Mouse (Mus musculus): Measurements from ENCODE around the gene Prss38. TPM values are rescaled to one million over a fixed set of nuclear protein-coding genes. Genes with fewer than 3 reads are reported as not detected.
A peak's percentile ranks its signal among the peaks of the same experiment; 100 is the strongest.

Gene Prss38
- polyA plus RNA-seq, 1 experiment from 2014 or later = not detected

- ATAC-seq (ENCODE audit: low read depth) (peak; percentile 65; the same call in 1 of the 2 replicates), DNase-seq (ENCODE audit: low spot score) (peak; percentile 69)
- H3K36me3 ChIP-seq (ENCODE audit: control insufficient read depth, insufficient read depth, low read length) = 0 out of 2 replicates have a peak, but pooled peaks cover 9% of the 10 kb centered on the region
- H3K4me3 ChIP-seq (ENCODE audit: low read depth, low read length) = no peak overlapping the region
- no peaks in the 10 kb centered on the region for H3K27me3 ChIP-seq (replicated peaks; ENCODE audit: control insufficient read depth, insufficient read depth, low read length)
- WGBS = 44% methylated on average over 5 of the region's 5 CpGs
- no peak overlapping the region for H3K27ac ChIP-seq (replicated peaks; ENCODE audit: low read depth, low read length)
- peaks cover 14% of the 10 kb centered on the region; the same call in 1 of the 2 replicates for H3K4me1 ChIP-seq (ENCODE audit: control insufficient read depth, insufficient read depth, low read length)
- no peak overlapping the region for H3K4me2 ChIP-seq (ENCODE audit: low read depth, low read length)
- H3K9me3 ChIP-seq (ENCODE audit: control insufficient read depth, low read length) = no peaks in the 10 kb centered on the region
- no peak overlapping the region for H3K9ac ChIP-seq (ENCODE audit: low read depth, low read length)
Observed at GRCm38 (mm10) chr11:59330560-59330959, 44.9 kb downstream of the Prss38 start.

- H3K9ac ChIP-seq (ENCODE audit: low read depth, low read length) = peak overlapping the region; percentile 35; the same call in 1 of the 2 replicates
- H3K36me3 ChIP-seq (ENCODE audit: control insufficient read depth, insufficient read depth, low read length) = 0 out of 2 replicates have a peak, but pooled peaks cover 9% of the 10 kb centered on the region
- H3K4me1 ChIP-seq (ENCODE audit: control insufficient read depth, insufficient read depth, low read length) = peaks cover 14% of the 10 kb centered on the region; the same call in 1 of the 2 replicates
- H3K9me3 ChIP-seq (ENCODE audit: control insufficient read depth, low read length) = no peaks in the 10 kb centered on the region
- WGBS = 21% methylated on average over 6 of the region's 6 CpGs
- DNase-seq (ENCODE audit: low spot score) (no peak), ATAC-seq (ENCODE audit: low read depth) (no peak)
- H3K27me3 ChIP-seq (replicated peaks; ENCODE audit: control insufficient read depth, insufficient read depth, low read length) = no peaks in the 10 kb centered on the region
- H3K27ac ChIP-seq (replicated peaks; ENCODE audit: low read depth, low read length) = no peak overlapping the region
- H3K4me2 ChIP-seq (ENCODE audit: low read depth, low read length) = no peak overlapping the region
- H3K4me3 ChIP-seq (ENCODE audit: low read depth, low read length) = no peak overlapping the region
Observed at GRCm38 (mm10) chr11:59329616-59330015, 45.8 kb downstream of the Prss38 start.

DNA sequence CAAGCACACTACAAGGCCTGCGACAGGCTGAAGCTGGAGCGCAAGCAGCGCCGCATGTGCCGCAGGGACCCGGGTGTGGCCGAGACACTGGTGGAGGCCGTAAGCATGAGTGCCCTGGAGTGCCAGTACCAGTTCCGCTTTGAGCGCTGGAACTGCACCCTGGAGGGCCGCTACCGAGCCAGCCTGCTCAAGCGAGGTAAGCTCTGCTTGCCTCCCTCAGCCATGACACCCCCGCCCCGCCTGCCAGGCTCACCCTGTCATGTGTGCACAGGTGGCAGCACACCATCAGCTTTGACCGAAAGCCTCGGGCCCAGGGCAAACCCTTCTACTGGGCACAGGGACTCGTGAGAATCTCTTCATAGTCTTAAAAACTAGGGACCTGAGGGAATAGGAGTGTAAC is 47.8 kb downstream of the Prss38 start:
- ATAC-seq (ENCODE audit: low read depth) = no peak
- Histone ChIP-seq H3K4me3 (ENCODE audit: low read depth, low read length) (no peak overlapping the region), H3K9me3 (ENCODE audit: control insufficient read depth, low read length) (no peaks in the 10 kb centered on the region), H3K27ac (replicated peaks; ENCODE audit: low read depth, low read length) (no peak overlapping the region), H3K4me1 (ENCODE audit: control insufficient read depth, insufficient read depth, low read length) (peaks cover 12% of the 10 kb centered on the region; the same call in 1 of the 2 replicates), H3K9ac (ENCODE audit: low read depth, low read length) (no peak overlapping the region), H3K36me3 (ENCODE audit: control insufficient read depth, insufficient read depth, low read length) (0 out of 2 replicates have a peak, but pooled peaks cover 9% of the 10 kb centered on the region), H3K27me3 (replicated peaks; ENCODE audit: control insufficient read depth, insufficient read depth, low read length) (no peaks in the 10 kb centered on the region), H3K4me2 (ENCODE audit: low read depth, low read length) (no peak overlapping the region)
- 86% methylated on average over 17 of the region's 18 CpGs for WGBS
- no peak for DNase-seq (ENCODE audit: low spot score)

DNA sequence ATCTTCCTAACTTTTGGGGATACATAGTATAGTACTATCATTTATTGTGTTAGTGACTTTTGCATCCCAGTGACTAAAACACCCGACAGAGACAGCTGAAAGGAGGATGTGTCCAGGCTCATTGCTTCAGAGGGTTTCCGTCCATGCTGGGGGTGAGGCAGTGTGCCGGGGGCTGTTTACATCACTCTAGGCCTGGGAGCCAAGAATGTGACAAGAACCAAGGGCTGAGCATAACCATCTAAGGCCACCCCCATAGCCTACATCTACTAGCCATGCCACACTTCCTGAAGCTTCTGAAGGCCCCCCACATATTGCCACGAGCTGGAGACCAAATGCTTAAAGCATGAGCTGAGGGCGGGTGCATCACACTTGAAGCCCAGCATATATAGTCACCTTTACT is 50.7 kb downstream of the Prss38 start:
- Histone ChIP-seq H3K27ac (replicated peaks; ENCODE audit: low read depth, low read length) (no peak overlapping the region), H3K27me3 (replicated peaks; ENCODE audit: control insufficient read depth, insufficient read depth, low read length) (no peaks in the 10 kb centered on the region), H3K9ac (ENCODE audit: low read depth, low read length) (no peak overlapping the region), H3K4me3 (ENCODE audit: low read depth, low read length) (no peak overlapping the region), H3K9me3 (ENCODE audit: control insufficient read depth, low read length) (no peaks in the 10 kb centered on the region), H3K4me2 (ENCODE audit: low read depth, low read length) (no peak overlapping the region), H3K36me3 (ENCODE audit: control insufficient read depth, insufficient read depth, low read length) (no peaks in the 10 kb centered on the region), H3K4me1 (ENCODE audit: control insufficient read depth, insufficient read depth, low read length) (peaks cover 7% of the 10 kb centered on the region; the same call in 1 of the 2 replicates)
- no peak for ATAC-seq (ENCODE audit: low read depth)
- DNase-seq (ENCODE audit: low spot score) = no peak
- 58% methylated on average over 5 of the region's 5 CpGs for WGBS

DNA sequence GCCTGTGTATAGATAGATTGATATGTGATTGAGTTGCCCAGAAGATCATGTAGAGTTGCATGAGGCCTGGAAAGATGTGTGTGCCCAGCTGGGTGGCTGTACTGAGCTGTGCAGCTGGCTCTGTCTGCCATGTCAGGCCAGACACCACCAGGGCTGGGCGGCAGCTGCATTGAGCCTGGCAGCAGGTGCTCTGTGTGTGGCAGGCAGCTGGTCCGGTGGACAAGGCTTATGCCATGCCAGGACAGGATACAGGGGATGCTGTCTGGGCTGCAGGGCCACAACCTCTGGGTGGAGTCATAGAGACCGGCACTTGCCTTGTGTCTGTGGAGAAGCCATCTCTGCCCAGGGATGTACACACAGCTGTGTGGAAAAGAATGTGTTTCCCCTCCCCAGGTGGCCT is 52.5 kb downstream of the Prss38 start:
- H3K9ac ChIP-seq (ENCODE audit: low read depth, low read length) = no peak overlapping the region
- H3K27ac ChIP-seq (replicated peaks; ENCODE audit: low read depth, low read length) = no peak overlapping the region
- H3K27me3 ChIP-seq (replicated peaks; ENCODE audit: control insufficient read depth, insufficient read depth, low read length) = no peaks in the 10 kb centered on the region
- H3K4me2 ChIP-seq (ENCODE audit: low read depth, low read length) = no peak overlapping the region
- no peaks in the 10 kb centered on the region for H3K9me3 ChIP-seq (ENCODE audit: control insufficient read depth, low read length)
- DNase-seq (ENCODE audit: low spot score) (no peak), ATAC-seq (ENCODE audit: low read depth) (peak; percentile 33; the same call in 1 of the 2 replicates)
- no peak overlapping the region for H3K4me3 ChIP-seq (ENCODE audit: low read depth, low read length)
- 64% methylated on average over 3 of the region's 3 CpGs for WGBS
- H3K36me3 ChIP-seq (ENCODE audit: control insufficient read depth, insufficient read depth, low read length) = no peaks in the 10 kb centered on the region
- H3K4me1 ChIP-seq (ENCODE audit: control insufficient read depth, insufficient read depth, low read length) = no peaks in the 10 kb centered on the region

Small RNAs within 50 kb of the gene (microRNA-seq; reads per million reads assigned to microRNA genes)
- not detected for gene Gm24756 (ENCODE audit: borderline number of aligned reads)

Other genes with a start within 250 kb of the Prss38 start
- gene Obscn, start 239.3 kb downstream of the Prss38 start, polyA plus RNA-seq (2014; fragmentation: Nextera tagmentation; extraction: Ambion mirVana) = 7.9 and 9.2 TPM in 2 replicates
- 2.5 and 3.1 TPM in 2 replicates for gene Iba57, start 211.9 kb downstream of the Prss38 start, polyA plus RNA-seq (2014; fragmentation: Nextera tagmentation; extraction: Ambion mirVana)
- gene Gjc2, start 192.4 kb downstream of the Prss38 start, polyA plus RNA-seq (2014; fragmentation: Nextera tagmentation; extraction: Ambion mirVana) = 0.29 and 0.60 TPM in 2 replicates
- gene Guk1, start 183.4 kb downstream of the Prss38 start, polyA plus RNA-seq (2014; fragmentation: Nextera tagmentation; extraction: Ambion mirVana) = 114 and 126 TPM in 2 replicates
- 81.9 and 89.3 TPM in 2 replicates for gene Mrpl55, start 173.2 kb downstream of the Prss38 start, polyA plus RNA-seq (2014; fragmentation: Nextera tagmentation; extraction: Ambion mirVana)
- 23.9 and 27.0 TPM in 2 replicates for gene 2310033P09Rik, start 167.3 kb downstream of the Prss38 start, polyA plus RNA-seq (2014; fragmentation: Nextera tagmentation; extraction: Ambion mirVana)
- gene Arf1, start 147.4 kb downstream of the Prss38 start, polyA plus RNA-seq (2014; fragmentation: Nextera tagmentation; extraction: Ambion mirVana) = 665 and 687 TPM in 2 replicates
- 0.77 and 0.78 TPM in 2 replicates for gene Wnt3a, start 84.9 kb downstream of the Prss38 start, polyA plus RNA-seq (2014; fragmentation: Nextera tagmentation; extraction: Ambion mirVana)
- 4.8 and 5.8 TPM in 2 replicates for gene Wnt9a, start 68.7 kb downstream of the Prss38 start, polyA plus RNA-seq (2014; fragmentation: Nextera tagmentation; extraction: Ambion mirVana)
- 9.7 and 11.1 TPM in 2 replicates for gene Jmjd4, start 74.4 kb upstream of the Prss38 start, polyA plus RNA-seq (2014; fragmentation: Nextera tagmentation; extraction: Ambion mirVana)
- 124 and 142 TPM in 2 replicates for gene Snap47, start 75.5 kb upstream of the Prss38 start, polyA plus RNA-seq (2014; fragmentation: Nextera tagmentation; extraction: Ambion mirVana)
- 8.8 and 11.0 TPM in 2 replicates for gene Zfp867, start 96.8 kb upstream of the Prss38 start, polyA plus RNA-seq (2014; fragmentation: Nextera tagmentation; extraction: Ambion mirVana)
- 17.1 and 19.7 TPM in 2 replicates for gene Zkscan17, start 151.1 kb upstream of the Prss38 start, polyA plus RNA-seq (2014; fragmentation: Nextera tagmentation; extraction: Ambion mirVana)
- 0.29 and 0.45 TPM in 2 replicates for gene Nlrp3, start 165.9 kb upstream of the Prss38 start, polyA plus RNA-seq (2014; fragmentation: Nextera tagmentation; extraction: Ambion mirVana)
- gene Olfr222, start 200.6 kb upstream of the Prss38 start, polyA plus RNA-seq (2014; fragmentation: Nextera tagmentation; extraction: Ambion mirVana) = 0.11 TPM in 1 of 2 replicates, not detected in the other
- gene Olfr223, start 217.6 kb upstream of the Prss38 start, polyA plus RNA-seq (2014; fragmentation: Nextera tagmentation; extraction: Ambion mirVana) = 0.12 TPM in 1 of 2 replicates, not detected in the other

Data from embryonic facial prominence, embryonic 14.5 days (tissue).